Mouse (Mus musculus) heart, adult 8-10 months (tissue): ENCODE data around the gene BC030500. TPM values are rescaled to one million over a fixed set of nuclear protein-coding genes. Genes with fewer than 3 reads are reported as not detected.

Experiments
- DNase-seq: peaks from one replicate; pipeline ENCODE4 v3.0.0; 2022; ENCODE audit warnings: low spot score
- total RNA-seq, 4 experiments: library from RNA; stranded (reverse); gene quantifications; 2 replicates each; pipeline ENCODE4 v1.2.4; 2022

BC030500 gene
- total RNA-seq, result not detected

- no peak for DNase-seq
Measured at GRCm38 (mm10) chr8:58911677-58912076, at the start of gene BC030500. Gene BC030500 (plus strand): TSS chr8:58911755.

DNA sequence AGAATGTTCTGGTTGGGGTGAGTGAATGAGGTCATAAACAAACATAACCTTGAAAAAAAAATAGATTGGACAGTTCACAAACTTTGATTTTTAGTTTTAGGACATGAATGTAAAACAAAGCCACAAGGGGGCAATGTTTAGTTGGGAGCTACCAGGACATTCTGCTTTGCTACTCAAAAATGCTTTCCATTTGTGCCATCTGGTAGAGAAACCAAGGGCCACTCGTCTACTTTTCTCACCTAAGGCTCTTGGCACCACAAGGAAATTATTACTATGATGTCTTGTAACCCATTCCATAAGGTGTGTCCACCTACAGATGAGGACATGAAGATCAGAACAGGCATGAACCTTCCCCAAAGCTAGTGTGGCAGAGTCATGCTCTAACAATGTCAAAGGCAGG lies 25.1 kb upstream of the BC030500 start:
- no peak for DNase-seq

GRCm38 (mm10) chr8:58890591-58890990 lies 21.0 kb upstream of the BC030500 start:
- no peak for DNase-seq

DNA sequence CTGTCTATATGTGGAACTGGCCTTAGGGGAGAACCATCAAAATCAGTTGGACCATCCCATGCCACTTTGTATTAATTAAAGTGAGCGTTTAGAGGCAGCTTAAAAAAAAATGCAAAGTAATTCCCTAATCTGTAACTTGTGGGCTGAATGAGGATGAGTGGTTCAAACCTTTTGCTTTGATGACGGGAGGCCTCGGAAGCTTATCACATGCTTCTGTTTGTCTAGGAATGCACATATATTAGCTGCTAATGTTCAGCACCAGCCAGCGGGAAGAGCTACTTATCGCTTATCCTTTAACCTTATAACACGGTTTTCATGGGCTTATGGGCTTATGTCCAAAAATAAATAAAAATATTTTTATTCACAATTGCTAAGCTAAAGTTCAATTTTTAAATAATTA lies 15.6 kb upstream of the BC030500 start:
- no peak for DNase-seq

DNA sequence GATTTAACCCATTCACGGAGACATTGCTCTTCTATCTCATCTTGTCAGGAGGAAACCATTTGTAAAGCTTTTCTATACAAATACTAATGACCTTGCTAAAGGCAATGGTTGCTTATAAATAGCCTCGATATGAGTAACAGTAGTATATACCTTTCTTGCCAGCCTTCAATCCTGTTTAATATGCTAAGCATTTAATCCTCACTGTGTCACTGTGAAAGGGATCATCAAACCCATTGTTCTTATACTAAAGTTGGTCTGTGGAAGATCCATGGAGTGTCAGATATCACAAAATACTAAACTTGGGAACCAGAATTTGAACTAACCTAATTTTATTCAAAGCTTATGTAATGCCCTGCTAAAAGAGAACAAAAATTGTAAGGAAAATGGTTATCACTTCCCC lies 7.1 kb upstream of the BC030500 start:
- DNase-seq, result no peak

- DNase-seq, result no peak
Measured at GRCm38 (mm10) chr8:58912196-58912839, 763 bp downstream of the BC030500 start, which contains the start of gene Galntl6. Gene Galntl6 (minus strand): TSS chr8:58912640.

DNA sequence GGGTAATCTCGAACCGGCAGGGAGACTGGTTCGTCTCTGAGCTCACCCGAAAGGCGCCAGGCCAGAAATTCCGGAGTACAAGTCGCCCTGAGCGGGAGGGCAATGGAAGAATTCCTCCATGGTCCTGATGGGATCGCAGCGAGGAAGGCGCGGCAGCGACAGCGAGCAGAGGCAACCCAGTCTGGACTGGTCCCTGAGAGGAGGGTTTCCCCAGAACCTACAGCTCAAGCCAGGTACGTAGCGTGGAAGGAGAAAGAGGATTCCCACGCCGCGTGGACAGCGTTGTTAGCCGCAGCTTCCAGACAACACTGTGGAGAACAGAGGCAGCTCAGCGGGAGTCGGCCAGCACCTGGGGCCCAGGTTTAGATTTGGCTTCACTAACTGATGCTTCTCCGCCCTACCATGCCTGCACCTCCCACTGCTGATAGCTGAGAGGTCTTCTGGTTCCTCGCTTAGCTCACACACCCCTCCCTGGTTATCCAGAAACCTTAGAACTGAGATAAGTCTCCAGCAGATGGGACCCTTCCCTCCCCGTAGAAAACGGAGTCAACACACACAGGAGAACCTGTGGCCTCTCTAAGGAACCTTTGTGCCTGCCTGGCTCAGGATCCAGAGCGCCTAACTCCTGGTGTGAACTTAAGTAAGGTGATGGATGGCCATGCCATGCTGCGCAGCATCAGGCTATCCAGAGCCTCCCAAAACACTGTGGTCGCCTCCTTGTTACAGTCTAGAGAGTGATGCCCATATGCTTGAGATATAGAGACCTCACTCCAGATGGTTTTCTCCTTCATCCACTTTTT lies 1.5 kb downstream of the BC030500 start:
- DNase-seq, result no peak

DNA sequence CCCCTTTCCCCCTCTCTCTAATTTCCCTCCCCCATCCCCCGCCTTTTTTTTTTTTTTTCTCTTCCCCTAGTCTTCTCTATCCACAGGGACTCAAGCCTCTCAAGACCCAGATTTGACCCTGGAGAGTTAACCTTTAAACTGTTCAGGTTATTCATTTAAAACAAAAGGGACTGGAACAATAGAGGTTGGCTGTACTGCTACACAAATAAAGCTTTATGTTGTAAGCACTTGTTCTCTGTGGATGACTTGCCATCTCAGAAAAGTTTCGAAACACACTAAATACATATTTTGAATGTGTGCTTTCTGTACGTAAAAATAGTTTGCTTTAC lies 2.0 kb downstream of the BC030500 start:
- no peak for DNase-seq

GRCm38 (mm10) chr8:58915142-58915541 lies 3.6 kb downstream of the BC030500 start:
- no peak for DNase-seq

DNA sequence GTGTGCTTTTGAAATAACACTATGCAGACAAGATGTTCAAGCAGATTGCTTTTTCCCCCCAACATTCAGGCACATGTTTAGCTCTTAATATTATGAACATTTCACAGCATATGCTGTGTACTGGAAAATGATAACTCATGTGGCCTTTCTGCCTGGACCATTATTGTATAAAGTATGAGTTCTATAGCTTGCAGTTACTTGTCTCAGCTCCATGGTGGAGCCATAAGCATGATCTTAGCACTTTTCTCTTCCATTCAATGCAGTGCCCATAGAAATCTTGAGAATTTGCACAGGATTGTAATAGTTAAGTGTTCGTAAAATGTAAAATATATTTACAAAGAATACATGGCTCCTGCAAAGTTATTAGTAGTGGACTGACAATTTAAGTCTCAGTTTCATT lies 19.5 kb downstream of the BC030500 start:
- no peak for DNase-seq

- no peak for DNase-seq
Measured at GRCm38 (mm10) chr8:58943773-58944172, 32.2 kb downstream of the BC030500 start.

DNA sequence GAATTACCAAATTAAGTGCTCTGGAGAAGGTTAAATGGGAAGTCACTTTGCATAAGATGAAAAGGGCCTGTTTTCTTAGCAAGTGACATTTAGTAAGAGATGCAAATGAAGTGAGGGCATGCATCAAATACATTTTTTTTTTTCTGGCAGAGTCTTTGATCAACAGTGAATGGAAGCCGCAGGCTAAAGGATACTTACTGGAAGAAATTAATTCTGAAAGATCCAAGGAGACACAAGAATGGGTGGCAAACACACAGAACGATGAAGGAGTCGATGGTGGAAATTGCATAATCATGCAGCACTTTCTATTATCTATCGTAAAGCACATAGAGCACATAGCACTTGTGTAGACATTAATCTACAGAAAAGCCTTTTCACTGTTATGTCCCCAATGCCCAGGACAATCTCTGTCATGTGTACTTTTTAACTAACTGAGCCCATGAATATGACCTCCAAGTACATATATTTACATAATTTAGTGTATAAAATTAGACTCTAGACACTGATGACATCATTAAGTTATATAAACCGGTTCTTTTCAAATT lies 45.7 kb downstream of the BC030500 start:
- DNase-seq, result no peak

Other genes with a start within 250 kb of the BC030500 start
- gene Galntl6, start 885 bp downstream of the BC030500 start, total RNA-seq, result not detected